Mouse (Mus musculus): ENCODE results near the gene Arhgef18. TPM values are rescaled to one million over a fixed set of nuclear protein-coding genes. Genes with fewer than 3 reads are reported as not detected.

The Arhgef18 gene
- polyA plus RNA-seq, 1 experiment from 2014 or later = 14.0 TPM

- Histone ChIP-seq H3K9ac (replicated peaks) (no peak overlapping the region), H3K4me1 (no peaks in the 10 kb centered on the region), H3K27ac (replicated peaks) (no peak overlapping the region), H3K27me3 (no peaks in the 10 kb centered on the region), H3K36me3 (peaks cover 12% of the 10 kb centered on the region), H3K4me3 (no peak overlapping the region), H3K9me3 (no peaks in the 10 kb centered on the region), H3K4me2 (replicated peaks) (no peak overlapping the region)
- 94% methylated on average over 5 of the region's 5 CpGs for WGBS
- no peak for ATAC-seq (ENCODE audit: low FRiP score, low read depth)
These were observed 32.4 kb downstream of the Arhgef18 start for GRCm38 (mm10) chr8:3425217-3425616.

- no peak overlapping the region for H3K27ac ChIP-seq (replicated peaks)
- H3K4me1 ChIP-seq = no peaks in the 10 kb centered on the region
- H3K9me3 ChIP-seq = no peaks in the 10 kb centered on the region
- H3K27me3 ChIP-seq = no peaks in the 10 kb centered on the region
- peaks cover 21% of the 10 kb centered on the region for H3K36me3 ChIP-seq
- no peak for ATAC-seq (ENCODE audit: low FRiP score, low read depth)
- 91% methylated on average over 3 of the region's 3 CpGs for WGBS
- H3K4me3 ChIP-seq = no peak overlapping the region
- no peak overlapping the region for H3K4me2 ChIP-seq (replicated peaks)
- no peak overlapping the region for H3K9ac ChIP-seq (replicated peaks)
These were observed 33.4 kb downstream of the Arhgef18 start for GRCm38 (mm10) chr8:3426211-3426610.

- no peak overlapping the region for H3K27ac ChIP-seq (replicated peaks)
- H3K36me3 ChIP-seq = peaks cover 42% of the 10 kb centered on the region
- H3K4me2 ChIP-seq (replicated peaks) = no peak overlapping the region
- no peaks in the 10 kb centered on the region for H3K27me3 ChIP-seq
- no peak overlapping the region for H3K9ac ChIP-seq (replicated peaks)
- no peaks in the 10 kb centered on the region for H3K4me1 ChIP-seq
- no peaks in the 10 kb centered on the region for H3K9me3 ChIP-seq
- no peak overlapping the region for H3K4me3 ChIP-seq
- WGBS = 84% methylated on average over 2 of the region's 2 CpGs
- ATAC-seq (ENCODE audit: low FRiP score, low read depth) = no peak
These were observed 35.6 kb downstream of the Arhgef18 start for GRCm38 (mm10) chr8:3428426-3428825.

- Histone ChIP-seq H3K4me2 (replicated peaks) (no peak overlapping the region), H3K9me3 (no peaks in the 10 kb centered on the region), H3K27me3 (no peaks in the 10 kb centered on the region), H3K9ac (replicated peaks) (no peak overlapping the region), H3K4me1 (no peaks in the 10 kb centered on the region), H3K36me3 (peaks cover 55% of the 10 kb centered on the region), H3K4me3 (no peak overlapping the region), H3K27ac (replicated peaks) (no peak overlapping the region)
- no peak for ATAC-seq (ENCODE audit: low FRiP score, low read depth)
- 86% methylated on average over 2 of the region's 2 CpGs for WGBS
These were observed 37.2 kb downstream of the Arhgef18 start for GRCm38 (mm10) chr8:3429966-3430365.

- WGBS = 83% methylated on average over 3 of the region's 3 CpGs
- Histone ChIP-seq H3K4me1 (no peaks in the 10 kb centered on the region), H3K9ac (replicated peaks) (no peak overlapping the region), H3K4me2 (replicated peaks) (no peak overlapping the region), H3K27me3 (no peaks in the 10 kb centered on the region), H3K4me3 (no peak overlapping the region), H3K27ac (replicated peaks) (no peak overlapping the region), H3K36me3 (peaks cover 64% of the 10 kb centered on the region), H3K9me3 (no peaks in the 10 kb centered on the region)
- ATAC-seq (ENCODE audit: low FRiP score, low read depth) = no peak
These were observed 38.3 kb downstream of the Arhgef18 start for GRCm38 (mm10) chr8:3431113-3431512.

- WGBS = 78% methylated on average over 6 of the region's 6 CpGs
- H3K9me3 ChIP-seq = no peaks in the 10 kb centered on the region
These were observed 43.7 kb downstream of the Arhgef18 start for GRCm38 (mm10) chr8:3436492-3436891.

GRCm38 (mm10) chr8:3439510-3439909 lies 46.7 kb downstream of the Arhgef18 start:
- no peaks in the 10 kb centered on the region for H3K9me3 ChIP-seq
- no peaks in the 10 kb centered on the region for H3K27me3 ChIP-seq
- H3K27ac ChIP-seq (replicated peaks) = no peak overlapping the region
- ATAC-seq (ENCODE audit: low FRiP score, low read depth) = no peak
- H3K4me1 ChIP-seq = no peaks in the 10 kb centered on the region
- no peak overlapping the region for H3K4me3 ChIP-seq
- WGBS = 82% methylated on average over 12 of the region's 12 CpGs
- no peak overlapping the region for H3K4me2 ChIP-seq (replicated peaks)
- H3K36me3 ChIP-seq = peaks cover 74% of the 10 kb centered on the region
- no peak overlapping the region for H3K9ac ChIP-seq (replicated peaks)

More at GRCm38 (mm10) chr8:3436492-3436891, 43.7 kb downstream of the Arhgef18 start:
- Histone ChIP-seq H3K9ac (replicated peaks) (no peak overlapping the region), H3K4me3 (no peak overlapping the region), H3K27me3 (no peaks in the 10 kb centered on the region), H3K36me3 (peaks cover 93% of the 10 kb centered on the region), H3K27ac (replicated peaks) (no peak overlapping the region), H3K4me1 (no peaks in the 10 kb centered on the region), H3K4me2 (replicated peaks) (no peak overlapping the region)
- no peak for ATAC-seq (ENCODE audit: low FRiP score, low read depth)

GRCm38 (mm10) chr8:3449226-3449625 lies 56.4 kb downstream of the Arhgef18 start:
- WGBS = 91% methylated on average over 2 of the region's 2 CpGs

GRCm38 (mm10) chr8:3450670-3451069 lies 57.9 kb downstream of the Arhgef18 start:
- no peak overlapping the region for H3K27ac ChIP-seq (replicated peaks)
- peaks cover 86% of the 10 kb centered on the region for H3K36me3 ChIP-seq
- H3K27me3 ChIP-seq = no peaks in the 10 kb centered on the region
- no peaks in the 10 kb centered on the region for H3K9me3 ChIP-seq
- WGBS = 32% methylated on average over 5 of the region's 5 CpGs
- H3K4me3 ChIP-seq = no peak overlapping the region
- peak; percentile 57; the same call in 1 of the 2 replicates for ATAC-seq (ENCODE audit: low FRiP score, low read depth)
- H3K4me1 ChIP-seq = no peaks in the 10 kb centered on the region
- no peak overlapping the region for H3K9ac ChIP-seq (replicated peaks)
- H3K4me2 ChIP-seq (replicated peaks) = no peak overlapping the region

More at GRCm38 (mm10) chr8:3449226-3449625, 56.4 kb downstream of the Arhgef18 start:
- Histone ChIP-seq H3K4me3 (no peak overlapping the region), H3K36me3 (peaks cover 85% of the 10 kb centered on the region), H3K4me1 (no peaks in the 10 kb centered on the region), H3K27ac (replicated peaks) (no peak overlapping the region), H3K9me3 (no peaks in the 10 kb centered on the region), H3K4me2 (replicated peaks) (no peak overlapping the region), H3K27me3 (no peaks in the 10 kb centered on the region), H3K9ac (replicated peaks) (no peak overlapping the region)
- no peak for ATAC-seq (ENCODE audit: low FRiP score, low read depth)

GRCm38 (mm10) chr8:3451992-3452391 lies 59.2 kb downstream of the Arhgef18 start:
- H3K9me3 ChIP-seq = no peaks in the 10 kb centered on the region
- H3K9ac ChIP-seq (replicated peaks) = no peak overlapping the region
- peaks cover 90% of the 10 kb centered on the region for H3K36me3 ChIP-seq
- H3K4me3 ChIP-seq = no peak overlapping the region
- ATAC-seq (ENCODE audit: low FRiP score, low read depth) = no peak
- H3K27ac ChIP-seq (replicated peaks) = no peak overlapping the region
- H3K4me2 ChIP-seq (replicated peaks) = no peak overlapping the region
- H3K4me1 ChIP-seq = no peaks in the 10 kb centered on the region
- 98% methylated on average over 25 of the region's 25 CpGs for WGBS
- H3K27me3 ChIP-seq = no peaks in the 10 kb centered on the region

- WGBS = 92% methylated on average over 2 of the region's 2 CpGs
- no peak overlapping the region for H3K4me3 ChIP-seq
- no peak for ATAC-seq (ENCODE audit: low FRiP score, low read depth)
- H3K9me3 ChIP-seq = no peaks in the 10 kb centered on the region
- H3K27ac ChIP-seq (replicated peaks) = no peak overlapping the region
- H3K4me1 ChIP-seq = 0 out of 2 replicates have a peak, but pooled peaks cover 8% of the 10 kb centered on the region
- H3K27me3 ChIP-seq = no peaks in the 10 kb centered on the region
- no peak overlapping the region for H3K4me2 ChIP-seq (replicated peaks)
- H3K9ac ChIP-seq (replicated peaks) = no peak overlapping the region
- H3K36me3 ChIP-seq = 0 out of 2 replicates have a peak, but pooled peaks cover 4% of the 10 kb centered on the region
These were observed 70.4 kb downstream of the Arhgef18 start for GRCm38 (mm10) chr8:3463248-3463647.

- Histone ChIP-seq H3K4me1 (0 out of 2 replicates have a peak, but pooled peaks cover 9% of the 10 kb centered on the region), H3K27ac (replicated peaks) (no peak overlapping the region), H3K9me3 (no peaks in the 10 kb centered on the region), H3K4me3 (no peak overlapping the region), H3K9ac (replicated peaks) (no peak overlapping the region), H3K36me3 (0 out of 2 replicates have a peak, but pooled peaks cover 4% of the 10 kb centered on the region), H3K27me3 (no peaks in the 10 kb centered on the region), H3K4me2 (replicated peaks) (no peak overlapping the region)
- no peak for ATAC-seq (ENCODE audit: low FRiP score, low read depth)
- WGBS = 59% methylated on average over 5 of the region's 5 CpGs
These were observed 71.5 kb downstream of the Arhgef18 start for GRCm38 (mm10) chr8:3464309-3464708.

Measured in midbrain, embryonic 12.5 days (tissue).